Mouse (Mus musculus) MEL (cell line): ENCODE measurements around the gene Arhgap28.

ENCODE experiments used
- CTCF ChIP-seq, 3 experiments: IDR thresholded peaks in 2 of 3; conservative IDR thresholded peaks in 1 of 3; 2 replicates each; pipeline ENCODE4 v1.5.1; 2011 to 2012; ENCODE audit warnings: low read length in 3 of 3, low read depth in 2 of 3, mild to moderate bottlenecking in 2 of 3, improper control_type of control experiment in 1 of 3, inconsistent platforms in 1 of 3, mixed read lengths in 1 of 3, moderate library complexity in 1 of 3; ENCODE audit not compliant: control insufficient read depth in 1 of 3, insufficient read depth in 1 of 3, poor library complexity in 1 of 3, severe bottlenecking in 1 of 3
- KAT2A ChIP-seq: conservative IDR thresholded peaks from 2 replicates; pipeline ENCODE4 v1.6.1; 2012; ENCODE audit warnings: low read depth, low read length, improper control_type of control experiment, inconsistent platforms
- MAX ChIP-seq: IDR thresholded peaks from 2 replicates; pipeline ENCODE4 v1.6.1; 2011; ENCODE audit warnings: low read length, improper control_type of control experiment
- RAD21 ChIP-seq: IDR thresholded peaks from 2 replicates; pipeline ENCODE4 v1.6.1; 2011; ENCODE audit warnings: mild to moderate bottlenecking, low read depth, low read length, improper control_type of control experiment
- TCF12 ChIP-seq: IDR thresholded peaks from 2 replicates; pipeline ENCODE4 v1.6.1; 2014; ENCODE audit warnings: low read depth, mild to moderate bottlenecking, inconsistent platforms, low read length, improper control_type of control experiment, moderate library complexity

DNA sequence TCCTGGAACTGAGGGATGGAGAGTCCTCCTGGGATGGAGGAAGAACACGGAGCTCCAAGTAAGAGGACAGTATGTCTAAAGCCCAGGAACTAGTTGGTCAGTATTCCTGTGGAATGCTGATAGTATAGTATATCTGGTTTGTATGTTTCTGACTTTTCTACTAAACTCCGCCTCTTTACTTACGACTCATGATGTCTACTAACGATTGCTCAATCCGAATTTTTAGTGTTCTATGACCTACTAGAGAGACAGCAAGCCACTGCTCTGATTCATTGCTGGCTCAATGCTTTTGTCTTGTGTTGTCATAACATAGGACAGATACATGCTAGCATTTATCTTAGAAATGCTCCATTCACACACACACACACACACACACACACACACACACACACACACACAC lies 24.7 kb downstream of the Arhgap28 start:
- TF ChIP-seq RAD21 (no peak), KAT2A (no peak), CTCF (IDR thresholded peaks at IDR 0.05 in 2 of 3, conservative IDR thresholded peaks at IDR 0.05 in 1 of 3; ENCODE audit: control insufficient read depth in 1 of 3, insufficient read depth in 1 of 3, low read depth in 2 of 3, low read length in 3 of 3, poor library complexity in 1 of 3, severe bottlenecking in 1 of 3) (no peak), MAX (no peak), TCF12 (no peak)
